Mouse (Mus musculus) hindbrain, embryonic 13.5 days (tissue): ENCODE results near the gene Olfr1423. TPM values are rescaled to one million over a fixed set of nuclear protein-coding genes. Genes with fewer than 3 reads are reported as not detected.
"Not testable (repeated sequence)": the region's sequence is repeated elsewhere in the genome, so short reads cannot be mapped to it uniquely, and the experiment has no call there.

ENCODE experiments used
- ATAC-seq: fragments of 200-750 bp; cut with Nextera tagmentation; 2 replicates; pipeline ENCODE4 v1.8.0; 2017; ENCODE audit warnings: moderate TSS enrichment; ENCODE audit not compliant: low FRiP score
- H3K27ac ChIP-seq: fragments of 300-500 bp; sonication (generic); 2 replicates; pipeline ENCODE4 v1.5.1; 2015; ENCODE audit warnings: inconsistent platforms, mild to moderate bottlenecking, moderate library complexity
- H3K27me3 ChIP-seq: fragments of 300-500 bp; sonication (generic); 2 replicates; pipeline ENCODE4 v1.6.1; 2015; ENCODE audit warnings: mild to moderate bottlenecking, inconsistent platforms
- H3K36me3 ChIP-seq: fragments of 300-500 bp; sonication (generic); 2 replicates; pipeline ENCODE4 v1.6.1; 2015; ENCODE audit warnings: mild to moderate bottlenecking, inconsistent platforms
- H3K4me1 ChIP-seq: fragments of 300-500 bp; sonication (generic); replicated peaks from 2 replicates; pipeline ENCODE4 v1.6.1; 2015; ENCODE audit warnings: inconsistent platforms
- H3K4me2 ChIP-seq: fragments of 300-500 bp; sonication (generic); 2 replicates; pipeline ENCODE4 v1.6.1; 2015; ENCODE audit warnings: inconsistent platforms, mild to moderate bottlenecking, moderate library complexity
- H3K4me3 ChIP-seq: fragments of 300-500 bp; sonication (generic); 2 replicates; pipeline ENCODE4 v1.5.1; 2015; ENCODE audit warnings: mild to moderate bottlenecking, inconsistent platforms
- H3K9ac ChIP-seq: fragments of 300-500 bp; sonication (generic); 2 replicates; pipeline ENCODE4 v1.6.1; 2015; ENCODE audit warnings: mild to moderate bottlenecking, inconsistent platforms
- H3K9me3 ChIP-seq: fragments of 300-500 bp; sonication (generic); 2 replicates; pipeline ENCODE4 v1.6.1; 2016; ENCODE audit warnings: inconsistent platforms
- WGBS: fragments of 180-500 bp; shearing (Covaris S2); methylation state at CpG from one replicate; pipeline ENCODE4 v1.1.7; 2015; 5-methylcytosine and 5-hydroxymethylcytosine counted together
- polyA plus RNA-seq: library from polyadenylated mRNA; unstranded; fragments of >200 nt; fragmentation: Nextera tagmentation; extraction: Ambion mirVana; gene quantifications from 2 replicates; pipeline ENCODE4 v1.2.1, GENCODE M21; 2015

Olfr1423 gene
- polyA plus RNA-seq, 1 experiment from 2014 or later = not detected

DNA sequence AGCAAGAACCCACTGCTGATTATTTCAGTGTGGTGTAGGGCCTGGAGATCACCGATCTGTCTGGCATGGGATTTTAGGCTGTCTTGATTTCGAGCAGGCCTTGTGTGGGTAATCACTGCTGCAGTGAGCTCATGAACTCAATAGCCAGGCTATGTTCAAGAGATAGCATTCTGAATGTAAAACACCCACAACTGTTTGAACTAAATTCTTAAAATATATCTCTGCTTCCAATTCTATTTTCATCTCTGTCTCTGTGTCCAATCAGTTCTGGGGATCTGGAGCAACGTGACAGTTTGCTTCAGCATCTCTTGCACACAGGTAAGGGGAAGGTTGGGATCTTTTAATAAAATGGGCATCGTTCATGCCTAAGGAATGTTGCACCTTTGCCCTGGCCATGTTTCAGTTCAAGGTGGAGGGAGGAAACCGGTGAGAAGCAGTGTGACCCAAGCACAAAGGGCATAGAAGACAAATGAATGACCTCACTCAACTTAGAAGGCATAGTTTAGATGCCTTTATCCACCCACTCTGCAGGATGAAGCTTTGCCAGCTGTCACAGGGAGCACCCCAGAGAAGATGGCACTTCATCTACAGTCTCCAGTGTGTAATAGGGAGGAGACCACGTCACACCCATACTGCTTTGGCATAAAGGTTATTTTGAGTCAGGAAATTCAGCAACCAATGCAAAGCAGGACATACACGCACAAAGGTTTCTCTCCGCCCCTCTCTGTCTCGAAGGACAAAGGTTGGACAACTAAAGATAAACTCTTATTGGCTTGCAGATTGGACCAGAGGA is 36.7 kb downstream of the Olfr1423 start:
- WGBS = 59% methylated on average over 9 of the region's 9 CpGs
- Histone ChIP-seq H3K27me3 (no peaks in the 10 kb centered on the region), H3K4me1 (peaks cover 23% of the 10 kb centered on the region), H3K9me3 (no peaks in the 10 kb centered on the region), H3K9ac (peak overlapping the region; percentile 66), H3K36me3 (no peaks in the 10 kb centered on the region), H3K4me2 (peak overlapping the region; percentile 65), H3K4me3 (peak overlapping the region; percentile 58), H3K27ac (peak overlapping the region; percentile 84)
- no peak for ATAC-seq

DNA sequence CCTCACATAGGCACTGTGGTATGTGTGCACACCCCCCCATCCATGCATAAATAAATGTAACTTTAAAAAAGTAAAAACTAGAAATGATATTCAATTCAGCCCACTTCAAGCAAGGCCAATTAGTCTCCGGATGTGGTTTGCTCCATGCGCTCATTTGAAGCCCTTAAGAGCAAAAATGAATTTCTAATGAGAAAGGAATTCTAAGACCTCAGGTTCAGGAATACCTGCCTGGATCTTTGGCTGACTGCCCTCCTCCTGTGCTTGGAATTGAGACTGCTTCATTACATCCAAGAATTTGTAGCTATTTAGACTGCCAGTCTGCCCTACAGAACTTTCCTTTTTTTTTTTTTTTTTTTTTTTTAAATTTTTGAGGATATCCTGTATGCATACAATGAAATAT is 37.5 kb downstream of the Olfr1423 start:
- Histone ChIP-seq H3K4me1 (peaks cover 23% of the 10 kb centered on the region), H3K9ac (no peak overlapping the region), H3K27ac (no peak overlapping the region), H3K36me3 (no peaks in the 10 kb centered on the region), H3K4me2 (no peak overlapping the region), H3K4me3 (no peak overlapping the region), H3K9me3 (no peaks in the 10 kb centered on the region), H3K27me3 (no peaks in the 10 kb centered on the region)
- WGBS = 96% methylated on average over 2 of the region's 2 CpGs
- ATAC-seq = no peak

DNA sequence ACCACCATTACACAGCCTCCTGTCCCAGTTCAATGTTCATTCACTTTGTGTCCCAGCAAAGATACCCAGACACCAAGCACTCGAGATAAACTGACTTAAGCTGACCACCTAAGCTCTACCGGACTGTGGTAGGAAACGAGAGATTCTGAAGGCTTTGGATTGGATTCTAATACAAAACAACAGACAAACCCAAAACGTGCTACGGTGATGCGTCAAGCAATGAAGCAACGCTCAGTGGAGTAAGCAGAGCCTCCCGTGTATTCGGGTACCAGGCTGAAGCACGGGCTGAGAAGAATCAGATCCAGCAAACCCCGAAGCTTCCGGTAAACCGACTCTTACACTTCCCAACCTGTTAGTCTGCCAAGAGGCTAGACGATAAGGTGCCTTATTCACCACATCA is 38.3 kb downstream of the Olfr1423 start:
- WGBS = 52% methylated on average over 14 of the region's 14 CpGs
- no peaks in the 10 kb centered on the region for H3K27me3 ChIP-seq
- no peak overlapping the region for H3K27ac ChIP-seq
- no peak for ATAC-seq
- H3K4me1 ChIP-seq = peaks cover 23% of the 10 kb centered on the region
- H3K4me2 ChIP-seq = peak overlapping the region; percentile 35
- H3K9ac ChIP-seq = no peak overlapping the region
- no peaks in the 10 kb centered on the region for H3K9me3 ChIP-seq
- peak overlapping the region; percentile 6 for H3K4me3 ChIP-seq
- H3K36me3 ChIP-seq = no peaks in the 10 kb centered on the region

DNA sequence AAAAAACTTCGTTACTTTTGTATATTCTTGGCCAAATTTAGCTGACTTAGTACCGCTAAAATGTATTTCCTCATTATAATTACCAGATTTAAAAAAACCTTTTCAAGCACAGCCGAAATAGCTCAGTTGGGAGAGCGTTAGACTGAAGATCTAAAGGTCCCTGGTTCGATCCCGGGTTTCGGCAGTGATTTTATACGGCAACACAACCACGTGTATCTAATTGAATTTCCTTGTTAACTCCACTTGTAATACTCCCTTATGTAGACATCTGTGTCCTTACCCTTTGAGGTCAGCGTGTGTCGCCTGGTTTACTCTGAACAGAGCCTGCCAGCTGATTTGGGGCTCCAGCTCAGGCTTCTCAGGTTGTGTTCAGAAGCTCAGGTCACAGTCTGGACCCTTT is 39.0 kb downstream of the Olfr1423 start:
- Histone ChIP-seq H3K27ac (no peak overlapping the region), H3K4me2 (peak overlapping the region; percentile 35), H3K9ac (no peak overlapping the region), H3K36me3 (no peaks in the 10 kb centered on the region), H3K4me1 (peaks cover 16% of the 10 kb centered on the region), H3K9me3 (no peaks in the 10 kb centered on the region), H3K27me3 (no peaks in the 10 kb centered on the region), H3K4me3 (peak overlapping the region; percentile 6)
- WGBS = 3% methylated on average over 11 of the region's 11 CpGs
- ATAC-seq = no peak

DNA sequence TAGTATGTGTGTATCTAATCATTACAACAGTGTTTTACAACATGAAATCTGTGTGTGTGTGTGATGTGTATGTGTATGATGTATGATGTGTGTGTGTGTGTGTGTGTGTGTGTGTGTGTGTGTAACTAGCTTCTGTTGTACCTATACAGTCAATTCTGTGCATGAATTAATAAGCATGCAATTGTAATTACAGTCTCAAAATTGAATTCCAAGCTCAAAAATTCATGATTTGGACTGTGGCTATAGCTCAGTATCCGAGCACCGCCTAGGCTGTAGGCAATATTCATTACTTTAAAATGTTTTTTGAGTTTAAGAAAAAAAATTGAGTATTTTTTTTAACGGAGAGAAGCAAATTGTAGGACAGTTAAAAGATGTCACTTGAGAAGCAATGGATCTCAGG is 39.4 kb downstream of the Olfr1423 start:
- Histone ChIP-seq H3K4me2 (no peak overlapping the region), H3K27me3 (no peaks in the 10 kb centered on the region), H3K9ac (no peak overlapping the region), H3K9me3 (no peaks in the 10 kb centered on the region), H3K36me3 (no peaks in the 10 kb centered on the region), H3K4me3 (no peak overlapping the region), H3K4me1 (peaks cover 12% of the 10 kb centered on the region), H3K27ac (no peak overlapping the region)
- WGBS = 34% methylated on average over 3 of the region's 3 CpGs
- ATAC-seq = no peak

DNA sequence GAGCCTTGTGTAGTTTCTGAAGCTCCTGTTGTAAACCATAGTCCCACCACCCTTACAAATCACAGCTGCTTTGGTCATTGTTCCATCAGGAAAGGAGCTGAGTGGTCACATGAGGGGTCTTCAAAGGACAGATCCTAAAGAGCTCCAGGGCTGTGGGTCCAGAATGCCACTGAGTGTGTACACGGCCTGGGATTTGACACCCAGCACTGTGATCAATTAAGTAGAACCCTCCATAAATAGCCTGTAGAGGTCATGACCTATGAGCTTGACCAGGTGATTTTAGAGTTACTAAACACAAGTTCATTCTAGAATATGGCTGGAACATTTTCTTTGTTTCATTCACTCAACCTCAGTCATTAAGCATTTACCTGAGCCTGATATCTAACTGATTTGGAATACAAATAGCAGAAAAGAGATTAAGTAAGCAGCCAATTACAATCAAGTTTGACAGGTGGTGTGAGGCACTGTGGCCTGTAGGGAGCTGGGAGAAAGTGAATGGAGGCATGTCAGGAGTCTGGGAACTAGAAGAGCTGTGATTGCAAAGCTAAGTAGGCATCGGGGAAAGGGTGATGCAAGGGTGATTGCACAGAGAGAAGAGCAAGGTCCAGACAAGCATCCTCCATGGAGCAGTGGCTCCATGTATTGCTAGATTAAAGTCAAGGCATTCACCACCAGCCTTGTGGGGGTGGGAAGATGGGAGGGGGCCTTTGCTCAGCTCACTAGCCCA is 45.2 kb downstream of the Olfr1423 start:
- no peaks in the 10 kb centered on the region for H3K9me3 ChIP-seq
- no peak overlapping the region for H3K4me2 ChIP-seq
- H3K36me3 ChIP-seq = peaks cover 48% of the 10 kb centered on the region
- H3K27me3 ChIP-seq = no peaks in the 10 kb centered on the region
- no peaks in the 10 kb centered on the region for H3K4me1 ChIP-seq
- ATAC-seq = no peak
- H3K27ac ChIP-seq = no peak overlapping the region
- WGBS = 73% methylated on average over 2 of the region's 2 CpGs
- no peak overlapping the region for H3K9ac ChIP-seq
- no peak overlapping the region for H3K4me3 ChIP-seq

DNA sequence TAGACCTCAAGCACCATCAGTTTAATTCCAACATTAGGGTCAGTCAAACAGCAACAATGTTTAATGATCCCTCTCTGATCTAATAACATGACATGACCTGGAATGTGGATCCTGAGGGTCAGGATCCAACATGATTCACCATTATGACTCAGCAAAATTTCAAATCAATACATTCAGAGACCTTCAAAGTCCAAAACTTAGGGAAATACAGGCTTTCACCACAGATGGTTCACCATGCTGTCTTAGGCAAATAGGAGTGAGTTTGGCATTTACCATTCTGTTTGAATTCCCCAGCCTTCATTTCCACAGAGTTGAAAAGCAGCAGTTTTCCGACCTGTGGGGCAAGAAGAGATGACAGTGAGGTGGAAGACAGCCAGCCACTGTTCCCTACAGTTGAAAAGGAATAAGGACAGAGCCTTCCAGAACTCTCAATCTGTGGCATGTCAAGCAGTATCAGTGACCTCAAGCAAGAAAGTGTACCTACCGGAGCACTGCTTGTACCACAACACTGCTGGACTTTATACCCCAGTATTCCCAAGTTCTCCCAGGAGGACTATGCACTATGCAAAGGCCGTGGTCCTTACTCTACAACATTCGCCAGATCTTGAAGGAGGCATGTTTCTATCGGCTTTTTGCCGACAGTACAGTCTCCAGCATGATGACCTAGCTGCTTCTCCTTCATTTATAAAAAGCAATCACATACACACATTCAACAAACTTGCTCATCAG is 46.2 kb downstream of the Olfr1423 start:
- Histone ChIP-seq H3K4me2 (no peak overlapping the region), H3K4me1 (no peaks in the 10 kb centered on the region), H3K27ac (no peak overlapping the region), H3K9me3 (no peaks in the 10 kb centered on the region), H3K9ac (no peak overlapping the region), H3K27me3 (no peaks in the 10 kb centered on the region), H3K4me3 (no peak overlapping the region), H3K36me3 (peaks cover 57% of the 10 kb centered on the region)
- no peak for ATAC-seq
- 92% methylated on average over 6 of the region's 6 CpGs for WGBS

DNA sequence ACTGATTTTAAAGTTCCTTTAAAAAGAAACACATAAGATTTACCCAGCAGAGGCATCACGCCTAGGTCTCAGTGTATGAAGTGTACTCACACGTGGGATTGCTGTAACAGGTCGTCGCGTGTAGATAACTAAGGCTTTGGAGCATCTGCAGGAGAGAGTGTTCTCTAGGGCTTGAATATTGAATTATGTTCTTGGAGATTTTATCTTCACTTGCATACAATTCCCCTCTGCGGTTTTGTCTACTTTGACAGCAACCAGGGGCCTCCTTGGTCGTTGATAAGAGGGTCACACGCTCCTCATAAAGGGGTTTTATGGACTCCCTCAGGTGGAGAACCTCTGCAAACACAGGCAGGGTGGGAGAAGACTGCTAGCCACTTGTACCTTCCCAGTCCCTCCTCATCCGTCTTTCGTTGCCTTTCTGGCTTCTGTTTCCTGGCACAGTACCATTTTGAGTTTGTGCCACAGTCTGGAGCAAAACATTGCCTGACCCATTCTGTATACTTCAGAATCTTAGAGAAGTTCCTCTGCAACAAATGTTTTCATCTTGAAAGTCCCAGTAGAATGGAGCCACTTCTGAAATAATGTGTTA is 48.6 kb downstream of the Olfr1423 start:
- no peak for ATAC-seq
- 94% methylated on average over 10 of the region's 10 CpGs for WGBS
- Histone ChIP-seq H3K36me3 (peaks cover 79% of the 10 kb centered on the region), H3K4me1 (no peaks in the 10 kb centered on the region), H3K9ac (no peak overlapping the region), H3K4me3 (no peak overlapping the region), H3K27me3 (no peaks in the 10 kb centered on the region), H3K9me3 (no peaks in the 10 kb centered on the region), H3K27ac (no peak overlapping the region), H3K4me2 (no peak overlapping the region)

DNA sequence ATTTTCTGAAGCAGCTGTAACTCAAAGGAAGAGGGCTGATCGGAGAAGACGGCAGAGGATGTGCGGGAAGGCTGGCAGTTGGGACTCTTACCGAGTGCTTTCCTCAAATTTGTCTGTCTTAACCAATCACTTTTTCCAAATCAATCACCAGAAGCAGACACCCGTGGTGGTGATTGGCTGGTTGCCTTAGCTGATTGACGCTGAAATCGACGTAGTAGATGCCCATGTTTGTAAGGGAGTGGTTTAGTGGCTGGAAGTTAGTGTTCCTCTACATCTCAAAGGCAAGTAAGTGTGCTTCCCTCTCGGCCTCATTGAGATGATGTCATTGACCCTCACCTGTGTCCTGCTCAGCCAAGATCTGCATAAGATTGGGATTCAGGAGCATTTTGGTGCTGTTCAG is 49.1 kb downstream of the Olfr1423 start:
- ATAC-seq = no peak
- WGBS = 97% methylated on average over 9 of the region's 9 CpGs
- H3K27ac ChIP-seq = no peak overlapping the region

DNA sequence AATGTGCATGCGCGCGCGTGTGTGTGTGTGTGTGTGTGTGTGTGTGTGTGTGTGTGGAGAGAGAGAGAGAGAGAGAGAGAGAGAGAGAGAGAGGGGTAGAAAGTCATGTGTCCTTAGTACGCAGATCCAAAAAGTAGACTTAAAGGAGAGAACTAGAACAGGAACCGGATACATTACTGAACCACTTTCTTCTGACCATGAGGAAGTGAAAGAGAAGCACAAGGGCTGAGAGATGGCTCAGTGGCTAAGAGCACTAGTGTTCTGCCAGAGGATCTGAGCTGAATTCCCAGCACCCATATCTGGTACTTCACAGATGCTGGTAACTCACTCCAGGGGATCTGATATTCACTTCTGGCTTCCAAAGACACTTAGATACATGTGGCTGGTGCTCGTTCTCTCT is 51.8 kb downstream of the Olfr1423 start:
- Histone ChIP-seq H3K9me3 (no peaks in the 10 kb centered on the region), H3K9ac (no peak overlapping the region), H3K4me2 (no peak overlapping the region), H3K27ac (no peak overlapping the region), H3K4me1 (no peaks in the 10 kb centered on the region), H3K27me3 (no peaks in the 10 kb centered on the region), H3K36me3 (peaks cover 86% of the 10 kb centered on the region), H3K4me3 (no peak overlapping the region)
- WGBS = 98% methylated on average over 7 of the region's 7 CpGs
- no peak for ATAC-seq

More for the DNA sequence above, 49.1 kb downstream of the Olfr1423 start:
- Histone ChIP-seq H3K9ac (no peak overlapping the region), H3K4me1 (no peaks in the 10 kb centered on the region), H3K36me3 (peaks cover 83% of the 10 kb centered on the region), H3K4me2 (no peak overlapping the region), H3K9me3 (no peaks in the 10 kb centered on the region), H3K4me3 (no peak overlapping the region), H3K27me3 (no peaks in the 10 kb centered on the region)

DNA sequence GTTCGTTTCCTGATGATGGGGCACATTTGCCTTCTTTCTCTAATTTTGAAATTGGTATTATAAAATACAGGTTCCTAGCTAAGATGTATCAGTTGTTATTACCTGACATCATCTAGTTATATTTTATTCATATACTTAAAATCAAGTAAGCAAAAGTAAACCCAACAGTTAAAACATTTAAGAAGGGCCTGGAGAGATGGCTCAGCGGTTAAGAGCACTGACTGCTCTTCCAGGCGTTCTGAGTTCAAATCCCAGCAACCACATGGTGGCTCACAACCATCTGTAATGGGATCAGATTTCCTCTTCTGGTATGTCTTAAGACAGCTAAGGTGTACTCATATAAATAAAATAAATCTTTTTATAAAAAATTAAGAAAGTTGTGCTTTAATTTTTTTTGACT is 53.3 kb downstream of the Olfr1423 start:
- Histone ChIP-seq H3K9ac (no peak overlapping the region), H3K27ac (no peak overlapping the region), H3K4me3 (no peak overlapping the region), H3K4me2 (no peak overlapping the region), H3K36me3 (peaks cover 88% of the 10 kb centered on the region), H3K9me3 (no peaks in the 10 kb centered on the region), H3K27me3 (no peaks in the 10 kb centered on the region), H3K4me1 (no peaks in the 10 kb centered on the region)
- 95% methylated on average over 3 of the region's 3 CpGs for WGBS
- no peak for ATAC-seq

DNA sequence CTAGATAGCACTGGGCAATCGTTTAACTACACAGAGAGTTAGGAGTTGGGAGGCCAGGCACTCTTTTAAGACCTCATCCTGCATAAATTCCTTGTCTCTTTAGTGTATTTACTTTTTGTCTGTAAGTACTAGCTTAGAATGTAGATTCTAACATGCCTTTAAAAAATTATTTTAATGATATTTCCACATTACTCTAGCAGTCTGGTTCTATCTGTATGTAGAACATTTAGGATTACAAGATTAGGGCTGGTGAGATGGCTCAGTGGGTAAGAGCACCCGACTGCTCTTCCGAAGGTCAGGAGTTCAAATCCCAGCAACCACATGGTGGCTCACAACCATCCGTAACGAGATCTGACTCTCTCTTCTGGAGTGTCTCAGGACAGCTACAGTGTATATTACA is 56.5 kb downstream of the Olfr1423 start:
- H3K4me3 ChIP-seq, H3K27ac ChIP-seq, H3K9me3 ChIP-seq, H3K4me2 ChIP-seq, H3K4me1 ChIP-seq, H3K9ac ChIP-seq, ATAC-seq, H3K27me3 ChIP-seq: not testable (repeated sequence)
- 90% methylated on average over 5 of the region's 5 CpGs for whole genome bisulfite sequencing
- H3K36me3 ChIP-seq = peaks cover 88% of the 10 kb centered on the region
